Mouse (Mus musculus) gastrocnemius, postnatal 4 days (tissue): Measurements from ENCODE around the gene Stradb. TPM values are rescaled to one million over a fixed set of nuclear protein-coding genes. Genes with fewer than 3 reads are reported as not detected.

ENCODE experiments used
- DNase-seq, 2 experiments: peaks; one replicate each; pipeline ENCODE4 v3.0.0; 2021 to 2022; ENCODE audit warnings: low spot score in 2 of 2, mixed read lengths in 2 of 2
- long read RNA-seq, 2 experiments: library from polyadenylated mRNA; stranded (forward); transcript quantifications; one replicate each; pipeline ENCODE4 v2.0.0; 2021
- total RNA-seq, 2 experiments: library from RNA; stranded (reverse); gene quantifications; 2 replicates each; pipeline ENCODE4 v1.2.3; 2021

The Stradb gene
- 10 to 100 TPM; 69.6 to 81.9 TPM for total RNA-seq
- long read RNA-seq, experiment 1, transcript Stradb-201 (12 exons, 2,960 nt), result major isoform, 74 of 90 reads
- long read RNA-seq, experiment 1, partial matches to known transcripts, result 5 of 90 reads
- long read RNA-seq, experiment 1, other reads (novel, unspliced or antisense), result 7 of 90 reads
- long read RNA-seq, experiment 2, transcript Stradb-201 (12 exons, 2,960 nt), result major isoform, 73 of 88 reads
- long read RNA-seq, experiment 2, transcript Stradb-203 (11 exons, 2,070 nt), result minor isoform, 5 of 88 reads
- long read RNA-seq, experiment 2, partial matches to known transcripts, result 0 of 88 reads
- long read RNA-seq, experiment 2, other reads (novel, unspliced or antisense), result 8 of 88 reads

- DNase-seq, result peak; percentile 84 to 92
Observed at GRCm38 (mm10) chr1:58973366-58974221, at the start of gene Stradb, which contains the start of gene Trak2. Stradb (plus strand) TSS chr1:58973522. Trak2 (minus strand) TSS chr1:58973430.

- DNase-seq, result no peak
Observed at GRCm38 (mm10) chr1:58926664-58927063, 46.7 kb upstream of the Stradb start.

GRCm38 (mm10) chr1:58936746-58937605, 36.3 kb upstream of the Stradb start:
- no peak for DNase-seq

- DNase-seq, result no peak
Observed at GRCm38 (mm10) chr1:58937606-58938099, 35.7 kb upstream of the Stradb start.

DNA sequence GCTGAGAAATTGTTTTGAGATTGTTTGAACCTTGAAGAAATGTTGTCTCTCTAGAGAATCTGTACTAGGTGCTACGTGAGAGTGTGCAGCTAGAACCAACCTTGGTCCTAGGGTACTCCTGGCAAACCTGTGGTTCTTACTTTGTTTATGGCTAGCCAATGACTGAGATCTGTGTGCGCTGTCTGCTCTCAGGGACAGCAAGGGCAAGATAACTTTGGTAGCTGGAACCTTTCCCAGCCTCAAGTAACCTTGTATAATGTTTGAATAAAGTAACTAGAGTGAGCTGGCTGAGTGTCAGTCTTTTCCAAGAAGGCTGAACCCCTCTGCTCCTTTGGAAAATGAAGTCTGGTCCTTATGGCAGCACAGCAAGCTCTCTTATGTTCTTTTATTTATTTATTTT, 27.8 kb upstream of the Stradb start:
- DNase-seq, result no peak

DNA sequence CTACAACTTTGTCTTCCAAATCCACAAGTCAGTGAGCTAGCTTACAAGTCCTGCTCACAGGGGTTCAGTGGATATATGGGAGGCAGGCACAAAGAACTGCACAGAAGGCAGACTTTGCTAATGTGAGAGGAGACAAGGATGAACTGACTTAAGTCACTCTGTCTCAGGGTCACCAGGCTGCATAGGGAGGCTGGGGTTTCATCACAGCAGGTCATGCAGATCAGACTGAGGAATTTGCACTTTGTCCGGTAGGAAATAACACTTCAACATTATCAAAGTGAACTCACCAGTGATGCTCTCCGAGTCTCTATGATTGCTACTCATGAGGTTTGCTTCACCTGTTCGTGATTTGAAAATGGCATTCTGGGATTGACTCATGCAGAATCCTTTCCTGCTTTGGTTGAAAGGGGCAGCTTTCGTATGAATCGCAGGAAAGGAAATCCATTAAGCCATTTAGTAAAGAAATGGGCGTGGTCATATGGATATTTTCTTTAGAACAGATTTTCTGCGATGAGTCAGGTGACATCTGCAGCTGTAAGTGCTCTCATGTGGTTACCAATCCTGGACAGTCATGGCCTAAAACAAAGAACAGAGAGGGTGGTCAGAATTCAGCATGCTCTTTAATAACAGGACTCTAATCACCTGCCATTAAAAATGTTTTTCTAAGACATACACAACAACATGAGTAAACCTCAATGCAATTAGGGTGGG, 27.2 kb upstream of the Stradb start:
- DNase-seq, result no peak

GRCm38 (mm10) chr1:58946718-58947117, 26.6 kb upstream of the Stradb start:
- no peak for DNase-seq

DNA sequence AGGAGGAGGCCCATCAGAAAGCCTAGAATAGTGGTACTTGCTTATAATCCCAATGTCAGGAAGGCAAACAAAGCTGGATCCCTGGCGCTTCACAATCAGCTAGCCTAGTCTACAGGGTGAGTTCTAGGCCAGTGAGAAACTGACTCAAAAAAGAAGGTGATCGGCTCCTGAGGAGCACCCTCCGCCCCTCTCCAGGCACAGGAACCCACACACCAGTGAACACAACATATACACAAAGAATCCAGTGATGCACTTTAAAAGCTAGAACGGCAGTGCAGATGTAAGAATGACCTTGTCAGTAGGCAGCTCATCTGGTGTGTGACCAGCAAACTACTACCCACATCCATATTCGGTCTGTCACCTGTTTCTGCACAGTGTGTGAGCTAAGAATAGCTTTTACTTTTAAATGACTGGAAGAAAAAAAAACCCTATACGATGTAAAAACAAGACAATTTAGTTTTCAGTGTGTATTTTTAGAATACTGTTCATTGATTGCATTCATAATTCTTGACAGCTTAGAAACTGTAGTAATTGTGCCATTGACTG, 23.7 kb upstream of the Stradb start:
- no peak for DNase-seq

DNA sequence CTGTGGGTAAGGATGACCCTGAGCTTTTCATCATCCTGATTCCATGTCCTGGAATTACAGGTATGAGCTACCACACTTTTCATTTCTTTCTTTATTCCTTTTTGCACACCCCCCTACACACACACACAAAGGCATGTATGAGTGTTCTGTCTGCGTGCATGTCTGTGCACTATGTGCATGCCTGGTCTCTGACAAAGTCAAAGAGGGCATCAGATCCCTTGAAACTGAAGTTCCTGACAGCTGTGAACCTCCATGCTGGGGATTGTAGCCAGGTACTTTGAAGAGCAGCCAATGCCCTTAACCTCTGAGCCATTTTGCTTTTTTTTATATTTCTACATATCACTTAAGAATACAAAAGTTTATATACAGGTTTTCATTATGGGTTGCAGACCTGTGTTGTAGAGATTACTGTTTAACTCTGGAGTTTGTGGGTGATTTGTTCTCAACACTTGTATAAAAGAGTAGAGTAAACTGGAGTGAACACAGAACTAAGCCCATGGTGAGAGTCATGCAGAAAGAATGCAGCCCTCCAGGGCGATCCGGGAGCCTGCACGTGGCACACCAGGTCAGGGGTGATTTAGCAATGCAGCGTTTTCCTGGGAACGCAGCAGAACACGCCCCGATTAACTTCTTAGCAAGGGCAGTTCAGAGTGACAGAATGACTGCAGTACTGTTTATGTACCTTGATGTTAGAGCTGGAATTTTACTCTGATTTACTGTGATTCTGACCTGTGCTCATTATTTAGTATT, 22.2 kb upstream of the Stradb start:
- peak in 1 of 2 experiments; percentile 30 for DNase-seq

DNA sequence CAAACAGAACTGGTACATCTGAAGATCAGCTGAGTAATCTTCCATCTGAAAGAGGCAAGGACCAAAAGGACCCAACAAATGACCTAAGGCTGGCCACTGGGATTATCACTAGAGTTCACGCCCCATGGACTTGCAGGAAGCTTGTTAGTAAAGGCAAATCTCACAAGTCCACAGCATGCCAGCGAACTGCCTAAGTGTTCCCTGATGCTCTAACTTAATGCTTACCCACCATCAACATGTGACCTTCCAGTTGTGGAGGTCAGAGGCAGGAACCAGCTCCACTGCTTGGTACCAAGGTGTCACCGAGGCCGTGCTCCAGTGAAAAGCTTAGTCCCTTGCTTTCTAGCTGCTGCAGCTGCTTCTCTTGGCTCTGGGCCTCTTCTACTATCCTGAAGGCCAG, 21.5 kb upstream of the Stradb start:
- DNase-seq, result no peak

DNA sequence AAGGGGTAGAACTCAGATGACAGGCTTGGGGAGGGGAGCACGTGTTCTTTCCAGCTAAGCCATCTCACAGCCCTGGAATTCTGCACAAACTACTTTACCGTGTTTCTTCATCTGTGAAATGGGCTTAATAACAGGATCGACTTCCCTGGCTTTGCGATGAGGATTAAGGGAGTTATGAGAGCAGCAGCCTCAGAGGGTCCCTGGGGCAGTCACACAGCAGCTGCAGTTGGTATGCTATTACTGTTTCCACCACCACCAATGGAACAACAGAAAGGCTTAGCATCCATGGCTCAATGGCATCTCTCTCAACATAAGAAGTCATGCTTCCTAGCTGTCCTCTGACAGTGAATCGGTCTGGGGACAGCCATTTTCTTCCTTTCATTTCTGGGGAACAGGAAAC, 20.8 kb upstream of the Stradb start:
- DNase-seq, result no peak

DNA sequence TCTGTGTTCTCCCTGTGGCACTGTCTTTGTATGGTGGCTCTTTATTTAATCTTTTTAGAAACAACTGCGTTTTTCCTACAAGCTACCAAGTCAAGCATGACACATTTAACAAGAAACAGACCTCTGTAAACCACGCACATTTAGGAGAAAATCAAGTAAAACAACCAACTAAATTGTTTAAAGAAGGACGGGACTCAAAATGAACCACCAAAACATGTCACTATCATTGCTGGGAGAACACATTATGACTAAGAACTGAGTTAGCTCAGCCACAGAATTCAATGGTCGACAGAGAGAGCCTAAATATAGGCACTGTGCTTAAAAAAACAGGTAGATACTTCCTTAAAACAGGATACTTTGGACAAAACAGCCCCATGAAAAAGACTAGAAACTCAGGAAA, 20.3 kb upstream of the Stradb start:
- DNase-seq, result no peak

GRCm38 (mm10) chr1:58953686-58954434, 19.5 kb upstream of the Stradb start:
- DNase-seq, result no peak

DNA sequence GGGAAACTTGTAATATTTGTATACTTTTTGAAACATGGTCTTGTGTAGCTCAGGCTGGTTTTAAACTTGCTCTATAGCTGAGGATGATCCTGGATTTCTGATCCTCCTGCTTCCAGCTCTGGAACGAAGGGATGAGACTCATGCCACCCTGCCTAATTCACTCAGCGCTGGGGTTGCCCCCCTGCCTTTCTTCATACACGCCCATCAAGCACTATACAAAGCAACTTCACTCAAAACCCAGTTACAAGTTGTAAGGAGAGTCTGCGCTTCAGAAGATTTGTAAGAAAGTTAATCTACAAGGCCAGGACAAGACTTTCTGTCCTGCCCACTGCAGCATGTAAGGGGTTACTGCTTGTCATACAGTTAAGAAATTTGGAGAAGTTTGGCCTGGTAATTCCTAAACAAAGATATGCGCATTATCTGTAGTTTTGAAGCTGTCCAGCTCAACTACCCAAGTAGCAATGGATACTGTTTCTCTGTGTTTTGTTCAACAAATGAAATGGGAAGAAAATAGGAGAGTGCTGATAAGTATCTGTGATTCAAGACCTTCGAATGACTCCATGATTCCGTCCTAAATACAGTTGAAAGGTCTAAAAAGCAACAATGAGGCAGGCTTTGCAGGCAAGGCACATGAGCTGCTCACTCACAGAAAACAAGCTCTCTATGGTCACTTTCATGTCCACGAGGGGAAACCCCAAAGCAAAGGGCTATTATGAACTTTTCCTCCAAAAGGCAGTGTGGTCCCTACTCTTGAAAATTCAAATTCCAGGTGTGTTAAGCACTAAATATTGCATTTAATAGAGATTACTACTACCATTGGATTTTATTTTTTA, 18.5 kb upstream of the Stradb start:
- no peak for DNase-seq

GRCm38 (mm10) chr1:58955716-58956115, 17.6 kb upstream of the Stradb start:
- DNase-seq, result peak in 1 of 2 experiments; percentile 5

DNA sequence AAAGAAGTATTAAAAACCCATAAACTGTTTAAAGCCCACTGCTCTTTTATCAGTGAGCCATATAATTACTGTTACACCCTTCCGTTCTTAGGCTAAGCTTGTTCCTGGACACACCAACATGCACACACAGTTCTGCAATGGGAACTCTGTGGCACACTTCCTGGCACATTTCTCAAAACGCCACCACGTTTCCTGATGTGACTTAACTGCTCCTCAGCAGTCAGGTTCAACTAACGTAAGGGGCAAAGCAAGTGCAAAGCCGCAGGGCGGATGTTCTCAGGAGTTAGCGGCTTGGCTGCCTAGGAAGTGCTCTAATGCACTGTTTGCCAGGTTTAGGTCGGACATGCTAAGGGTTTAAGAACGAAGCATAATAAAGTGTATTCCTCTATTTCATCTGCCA, 17.1 kb upstream of the Stradb start:
- no peak for DNase-seq

DNA sequence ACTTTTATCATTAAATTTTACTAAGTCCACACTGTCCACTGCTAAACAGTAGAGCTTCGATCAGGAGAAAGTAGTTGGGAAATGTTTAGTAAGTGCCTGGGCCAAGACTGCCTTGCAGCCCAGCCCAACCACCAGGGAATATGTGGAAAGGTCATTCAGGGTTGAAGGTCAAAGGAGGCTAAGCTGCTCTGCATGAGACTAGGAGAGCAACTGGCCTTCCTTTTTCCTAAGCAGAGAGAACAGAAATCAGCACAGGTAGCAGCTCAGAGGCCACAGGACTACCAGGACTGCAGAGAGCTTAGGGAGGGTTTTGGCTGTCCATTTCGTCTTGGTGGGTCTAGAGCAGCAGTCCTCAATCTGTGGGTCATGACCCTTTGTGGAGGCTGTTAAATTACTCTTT, 15.4 kb upstream of the Stradb start:
- DNase-seq, result no peak
